ENCODE assay signal across 10 mouse cellular contexts in the genomic region with DNA sequence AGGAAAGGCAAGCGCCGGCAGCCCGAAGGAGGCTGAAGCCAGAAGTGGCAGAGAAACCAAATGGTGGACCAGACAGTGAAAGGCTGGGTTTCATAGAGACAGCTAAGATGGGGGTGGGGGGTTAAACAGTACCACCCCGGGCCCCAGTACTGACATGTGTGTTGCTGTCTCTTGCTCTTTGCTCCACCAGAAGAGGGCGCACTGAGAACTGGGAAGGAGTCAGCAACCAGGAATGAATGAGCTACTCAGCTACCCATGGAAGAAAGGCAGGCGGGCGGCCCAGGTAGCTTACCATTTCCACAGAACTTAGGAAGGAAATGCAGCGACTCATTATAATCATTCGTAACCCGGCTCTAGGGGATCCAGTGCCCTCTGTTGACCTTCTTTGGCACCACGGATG. TPM values are rescaled to one million over a fixed set of nuclear protein-coding genes. Genes with fewer than 3 reads are reported as not detected.
DNase-seq lines count a peak whose midpoint lies in the region; ATAC-seq and TF ChIP-seq lines count a peak whose summit lies in the region.
"Had no signal": no experiment of that assay in that cellular context is flagged by ENCODE, and none has a peak within 500 bp of the region (broad histone marks: within the 10 kb centered on the region; RNA-seq: fewer than 3 reads in every experiment).

No protein-coding gene starts in this region.

- WGBS in intestine, postnatal 0 days = 52% methylated on average over 11 of the region's 11 CpGs
- WGBS in midbrain, embryonic 13.5 days = 59% methylated on average over 11 of the region's 11 CpGs

- DNase-seq in layer of hippocampus, adult 2 months (ENCODE audit: low spot score in 2 of 2) = peak in 1 of 2 experiments; percentile 51
- no peak for DNase-seq in layer of hippocampus, postnatal 36 days
- DNase-seq in ES-CJ7 (ENCODE audit: low read depth, low spot score) = peak; percentile 80
- DNase-seq in adrenal gland, postnatal 10 days = peak; percentile 74
- DNase-seq in thymus, postnatal 25 days = peak; percentile 31
- DNase-seq in cerebellum, postnatal 4 days (ENCODE audit: low spot score in 2 of 2) = no peak

- H3K9me3 ChIP-seq in intestine, postnatal 0 days (ENCODE audit: control insufficient read depth) = no peaks in the 10 kb centered on the region
- no peaks in the 10 kb centered on the region for H3K9me3 ChIP-seq in midbrain, embryonic 13.5 days
- H3K9me3 ChIP-seq: embryonic facial prominence, embryonic 15.5 days had no signal

- H3K27ac ChIP-seq in layer of hippocampus, adult 2 months = no peak overlapping the region
- H3K27ac ChIP-seq in intestine, postnatal 0 days (ENCODE audit: low read depth, low read length) = no peak overlapping the region
- no peak overlapping the region for H3K27ac ChIP-seq in midbrain, embryonic 13.5 days
- H3K27ac ChIP-seq: embryonic facial prominence, embryonic 15.5 days had no signal

- no peaks in the 10 kb centered on the region for H3K27me3 ChIP-seq in intestine, postnatal 0 days (replicated peaks; ENCODE audit: control insufficient read depth, insufficient read depth, low read length)
- peaks cover 2% of the 10 kb centered on the region; the same call in 1 of the 2 replicates for H3K27me3 ChIP-seq in midbrain, embryonic 13.5 days
- H3K27me3 ChIP-seq: embryonic facial prominence, embryonic 15.5 days had no signal

- no peak overlapping the region for H3K9ac ChIP-seq in intestine, postnatal 0 days (ENCODE audit: low read depth, low read length)
- no peak overlapping the region for H3K9ac ChIP-seq in midbrain, embryonic 13.5 days (replicated peaks)
- H3K9ac ChIP-seq: embryonic facial prominence, embryonic 15.5 days had no signal

- no peak overlapping the region for H3K4me3 ChIP-seq in layer of hippocampus, adult 2 months
- no peak overlapping the region for H3K4me3 ChIP-seq in intestine, postnatal 0 days (ENCODE audit: low read depth, low read length)
- no peak overlapping the region for H3K4me3 ChIP-seq in midbrain, embryonic 13.5 days (replicated peaks)
- H3K4me3 ChIP-seq: embryonic facial prominence, embryonic 15.5 days had no signal

- peak; percentile 81 for TF ChIP-seq CTCF in layer of hippocampus, adult 2 months (conservative IDR thresholded peaks at IDR 0.05)
- TF ChIP-seq CTCF in intestine, postnatal 0 days (IDR thresholded peaks at IDR 0.05; ENCODE audit: low read depth) = peak; percentile 73

- no peaks in the 10 kb centered on the region for H3K36me3 ChIP-seq in intestine, postnatal 0 days (ENCODE audit: control insufficient read depth, insufficient read depth)
- H3K36me3 ChIP-seq in midbrain, embryonic 13.5 days = no peaks in the 10 kb centered on the region
- H3K36me3 ChIP-seq: embryonic facial prominence, embryonic 15.5 days had no signal

- ATAC-seq in intestine, postnatal 0 days = no peak
- no peak for ATAC-seq in midbrain, embryonic 13.5 days

- H3K4me1 ChIP-seq in intestine, postnatal 0 days (replicated peaks; ENCODE audit: control insufficient read depth, insufficient read depth, low read length) = no peaks in the 10 kb centered on the region
- no peaks in the 10 kb centered on the region for H3K4me1 ChIP-seq in midbrain, embryonic 13.5 days (replicated peaks)
- H3K4me1 ChIP-seq: embryonic facial prominence, embryonic 15.5 days had no signal

- no peak overlapping the region for H3K4me2 ChIP-seq in intestine, postnatal 0 days (replicated peaks; ENCODE audit: low read depth)
- H3K4me2 ChIP-seq in midbrain, embryonic 13.5 days (replicated peaks) = no peak overlapping the region
- H3K4me2 ChIP-seq: embryonic facial prominence, embryonic 15.5 days had no signal

RNA-seq across cellular contexts. Expression of gene Gbx1, which starts 16.4 kb away (rescaled TPM):
- under 1 TPM in 1 of 2 experiments, not detected in 1; 0.10 TPM for total RNA-seq in layer of hippocampus, adult 2 months (2021)
- total RNA-seq in layer of hippocampus, postnatal 36 days (2021) = not detected
- total RNA-seq in adrenal gland, postnatal 10 days (2021) = under 1 TPM in 1 of 2 experiments, not detected in 1; 0.09 TPM
- polyA plus RNA-seq in intestine, postnatal 0 days (2015; fragmentation: Nextera tagmentation; extraction: Ambion mirVana) = not detected in 2 replicates
- 0.17 and 0.20 TPM in 2 replicates for polyA plus RNA-seq in midbrain, embryonic 13.5 days (2015; fragmentation: Nextera tagmentation; extraction: Ambion mirVana)
- polyA plus RNA-seq: embryonic facial prominence, embryonic 15.5 days had no signal

RNA-seq across cellular contexts. Expression of gene Asb10, which starts 30.1 kb away (rescaled TPM):
- under 1 TPM in 1 of 2 experiments, not detected in 1; 0.31 TPM for total RNA-seq in layer of hippocampus, adult 2 months (2021)
- total RNA-seq in layer of hippocampus, postnatal 36 days (2021) = under 1 TPM in 1 of 2 experiments, not detected in 1; 0.25 TPM
- total RNA-seq in adrenal gland, postnatal 10 days (2021) = 1 to 10 TPM; 1.0 to 6.2 TPM
- 0.09 and 0.18 TPM in 2 replicates for polyA plus RNA-seq in intestine, postnatal 0 days (2015; fragmentation: Nextera tagmentation; extraction: Ambion mirVana)
- polyA plus RNA-seq in midbrain, embryonic 13.5 days (2015; fragmentation: Nextera tagmentation; extraction: Ambion mirVana) = 0.17 TPM in 1 of 2 replicates, not detected in the other
- total RNA-seq: left cerebral cortex, postnatal 25 days had no signal

RNA-seq across cellular contexts. Expression of gene 4931409K22Rik, which starts 46.0 kb away (rescaled TPM):
- total RNA-seq in layer of hippocampus, adult 2 months (2021) = not detected
- total RNA-seq in layer of hippocampus, postnatal 36 days (2021) = not detected
- not detected for total RNA-seq in adrenal gland, postnatal 10 days (2021)
- polyA plus RNA-seq in intestine, postnatal 0 days (2015; fragmentation: Nextera tagmentation; extraction: Ambion mirVana) = not detected in 2 replicates
- 0.07 and 0.08 TPM in 2 replicates for polyA plus RNA-seq in midbrain, embryonic 13.5 days (2015; fragmentation: Nextera tagmentation; extraction: Ambion mirVana)
- total RNA-seq: left cerebral cortex, postnatal 25 days had no signal

RNA-seq across cellular contexts. Expression of gene Agap3, which starts 58.7 kb away (rescaled TPM):
- total RNA-seq in layer of hippocampus, adult 2 months (2021) = 100 to 1,000 TPM; 651 to 655 TPM
- 100 to 1,000 TPM; 635 to 641 TPM for total RNA-seq in layer of hippocampus, postnatal 36 days (2021)
- 10 to 100 TPM; 67.6 to 72.2 TPM for total RNA-seq in adrenal gland, postnatal 10 days (2021)
- polyA plus RNA-seq in intestine, postnatal 0 days (2015; fragmentation: Nextera tagmentation; extraction: Ambion mirVana) = 14.9 and 16.6 TPM in 2 replicates
- 48.8 and 52.2 TPM in 2 replicates for polyA plus RNA-seq in midbrain, embryonic 13.5 days (2015; fragmentation: Nextera tagmentation; extraction: Ambion mirVana)

Comparison
In these comparisons a context has a peak if more than half of its experiments do, and no peak if none do; other contexts are left out.
1. DNase-seq: peak in ES-CJ7 (single experiment), adrenal gland, postnatal 10 days (single experiment) and thymus, postnatal 25 days (single experiment); none in layer of hippocampus, postnatal 36 days (0 of 2) and cerebellum, postnatal 4 days (0 of 2).